Mouse (Mus musculus) bone marrow macrophage, adult 2 months (primary cell): Measurements from ENCODE around the gene Creb3.

Source experiments
- CTCF ChIP-seq: IDR thresholded peaks from 2 replicates; pipeline ENCODE4 v1.5.1; 2012; ENCODE audit warnings: low read depth, mild to moderate bottlenecking, low read length, moderate library complexity
- POLR2A ChIP-seq: IDR thresholded peaks from 2 replicates; pipeline ENCODE4 v1.6.1; 2012; ENCODE audit warnings: mild to moderate bottlenecking, low read depth, low read length, borderline replicate concordance

GRCm38 (mm10) chr4:43577237-43577881, 15.2 kb downstream of the Creb3 start:
- TF ChIP-seq CTCF (no peak), POLR2A (no peak)
